Mouse (Mus musculus): ENCODE results near the gene Lrp3. TPM values are rescaled to one million over a fixed set of nuclear protein-coding genes. Genes with fewer than 3 reads are reported as not detected.
"Not testable (repeated sequence)": the region's sequence is repeated elsewhere in the genome, so short reads cannot be mapped to it uniquely, and the experiment has no call there.

Lrp3 gene
- polyA plus RNA-seq (2016; fragmentation: Nextera tagmentation; extraction: Ambion mirVana) = 7.8 and 9.4 TPM in 2 replicates

DNA sequence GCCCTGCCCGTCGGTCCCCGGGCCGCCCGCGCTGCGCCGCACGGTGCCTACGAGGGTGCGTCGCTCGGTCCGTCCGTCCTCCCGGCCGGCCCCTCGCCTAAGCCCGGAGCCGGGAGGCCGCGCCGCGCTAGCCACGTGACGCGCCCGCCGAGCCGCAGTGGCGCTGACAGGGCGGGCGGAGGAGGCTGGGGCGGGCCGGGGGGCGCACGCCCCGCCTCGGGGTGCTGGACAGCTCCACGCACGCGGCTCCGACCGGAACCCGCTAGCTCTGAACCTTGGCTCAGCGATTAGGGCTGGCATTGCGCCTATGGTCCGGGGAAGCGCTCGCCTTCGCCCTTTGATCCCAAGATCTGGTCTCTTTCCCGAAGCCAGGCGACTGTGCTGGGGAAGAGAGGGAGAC is at the start of gene Lrp3:
Gene Lrp3, minus strand, starts transcription at position 274 of the 400 bp plus-strand sequence.
- peak within 1 kb of the TSS; percentile 85 for H3K4me3 ChIP-seq
- H3K36me3 ChIP-seq = peaks cover 23% of the 10 kb centered on the region
- H3K27me3 ChIP-seq (ENCODE audit: low read depth, poor library complexity, severe bottlenecking) = no peaks in the 10 kb centered on the region; the same call in 1 of the 2 replicates
- DNase-seq (ENCODE audit: low spot score) = peak; percentile 85
- WGBS = under 1% methylated on average over 53 of the region's 53 CpGs
- peak within 1 kb of the TSS; percentile 91 for H3K27ac ChIP-seq
- H3K9me3 ChIP-seq (replicated peaks) = no peaks in the 10 kb centered on the region; the same call in 1 of the 2 replicates
- peaks cover 22% of the 10 kb centered on the region for H3K4me1 ChIP-seq

DNA sequence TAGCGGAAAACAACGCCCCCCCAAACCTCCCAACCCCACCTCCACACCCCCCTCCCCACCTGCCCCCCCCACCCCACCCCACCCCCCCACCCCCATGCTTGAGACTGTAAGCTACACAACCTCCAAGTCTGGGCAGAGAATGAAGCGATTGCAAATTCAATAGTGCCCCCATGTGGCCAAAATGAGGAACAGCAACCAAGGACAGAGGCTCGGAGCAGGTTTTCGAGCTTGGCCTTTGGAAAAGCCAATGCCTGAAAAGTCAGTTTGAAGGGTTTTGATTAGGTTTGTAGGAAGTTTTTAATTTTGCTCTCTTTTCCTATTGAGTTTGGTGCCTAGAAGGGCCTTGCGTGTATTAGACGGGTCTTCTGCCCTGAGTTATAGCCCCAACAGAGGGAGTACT is 49.4 kb upstream of the Lrp3 start:
- WGBS = 14% methylated on average over 7 of the region's 7 CpGs
- DNase-seq (ENCODE audit: low spot score) = peak; percentile 57
- peaks cover 6% of the 10 kb centered on the region for H3K4me1 ChIP-seq

DNA sequence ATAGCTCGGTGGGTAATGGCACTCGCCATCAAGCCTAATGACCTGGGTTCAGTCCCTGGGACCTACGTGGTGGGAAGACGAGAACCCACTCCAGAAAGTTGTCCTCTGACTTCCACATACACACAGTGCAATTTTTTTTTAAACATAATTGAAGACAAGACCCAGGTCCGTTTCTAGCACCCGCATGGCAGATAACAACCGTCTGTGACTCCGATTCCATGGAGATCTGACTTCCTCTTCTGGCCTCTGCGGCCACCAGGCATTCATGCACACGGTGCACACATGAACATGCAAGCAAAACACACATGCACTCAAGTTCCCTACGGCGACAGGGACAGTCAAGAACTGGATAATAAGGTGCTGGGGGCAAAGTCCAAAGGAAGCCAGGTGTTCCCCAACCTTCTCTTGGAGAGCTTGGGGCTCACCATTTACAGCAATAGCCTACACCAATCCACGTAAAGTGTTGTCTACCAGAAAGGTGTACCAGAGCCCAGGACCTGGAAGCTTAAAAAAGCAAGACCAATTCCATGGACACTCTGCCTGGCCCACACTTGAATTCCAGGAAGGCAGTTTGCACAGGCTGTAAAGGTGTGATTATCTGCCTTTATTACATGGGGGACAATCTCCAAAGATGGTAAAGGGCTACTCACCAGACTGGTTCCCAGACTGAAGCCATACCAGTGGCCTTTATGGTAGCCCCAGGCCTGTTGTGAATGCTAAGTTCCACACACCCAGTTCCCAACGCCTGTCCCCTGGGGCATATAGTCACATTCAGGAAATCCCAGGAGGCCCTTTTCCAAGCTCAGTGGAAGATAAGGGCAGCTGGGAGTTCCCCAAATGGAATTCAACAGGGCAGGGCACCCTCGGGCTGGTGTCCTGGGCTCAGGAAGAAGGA is 48.5 kb upstream of the Lrp3 start:
- Histone ChIP-seq H3K4me3 (no peak overlapping the region), H3K9me3 (replicated peaks) (no peaks in the 10 kb centered on the region), H3K27me3 (ENCODE audit: low read depth, poor library complexity, severe bottlenecking) (no peaks in the 10 kb centered on the region), H3K4me1 (no peaks in the 10 kb centered on the region), H3K27ac (no peak overlapping the region), H3K36me3 (no peaks in the 10 kb centered on the region)
- 83% methylated on average over 15 of the region's 15 CpGs for WGBS
- no peak for DNase-seq (ENCODE audit: low spot score)

More for the DNA sequence above, 49.4 kb upstream of the Lrp3 start:
- Histone ChIP-seq H3K4me3 (no peak overlapping the region), H3K9me3 (replicated peaks) (no peaks in the 10 kb centered on the region), H3K36me3 (no peaks in the 10 kb centered on the region), H3K27me3 (ENCODE audit: low read depth, poor library complexity, severe bottlenecking) (no peaks in the 10 kb centered on the region), H3K27ac (no peak overlapping the region)

DNA sequence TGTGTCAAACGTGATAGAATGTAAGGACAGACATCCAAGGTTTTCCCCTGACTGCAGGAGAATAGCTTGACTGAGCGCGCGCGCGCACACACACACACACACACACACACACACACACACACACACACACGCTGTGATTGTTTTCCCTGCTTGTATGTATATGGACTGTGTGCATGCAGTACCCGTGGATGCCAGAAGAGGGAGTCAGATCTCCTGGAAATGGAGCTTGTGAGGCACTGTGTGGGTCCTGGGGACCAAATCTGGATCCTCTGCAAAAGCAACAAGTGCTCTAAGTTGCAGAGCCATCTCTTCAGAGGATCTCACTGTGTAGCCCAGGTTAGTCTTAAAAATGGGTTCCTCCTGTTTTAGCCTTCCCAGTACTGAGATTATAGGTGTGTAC is 44.1 kb upstream of the Lrp3 start:
- H3K36me3 ChIP-seq = no peaks in the 10 kb centered on the region
- 85% methylated on average over 8 of the region's 8 CpGs for WGBS
- no peaks in the 10 kb centered on the region for H3K27me3 ChIP-seq (ENCODE audit: low read depth, poor library complexity, severe bottlenecking)
- no peak for DNase-seq (ENCODE audit: low spot score)
- no peak overlapping the region for H3K27ac ChIP-seq
- H3K4me3 ChIP-seq = no peak overlapping the region
- H3K9me3 ChIP-seq (replicated peaks) = no peaks in the 10 kb centered on the region
- peaks cover 4% of the 10 kb centered on the region; the same call in 1 of the 2 replicates for H3K4me1 ChIP-seq

DNA sequence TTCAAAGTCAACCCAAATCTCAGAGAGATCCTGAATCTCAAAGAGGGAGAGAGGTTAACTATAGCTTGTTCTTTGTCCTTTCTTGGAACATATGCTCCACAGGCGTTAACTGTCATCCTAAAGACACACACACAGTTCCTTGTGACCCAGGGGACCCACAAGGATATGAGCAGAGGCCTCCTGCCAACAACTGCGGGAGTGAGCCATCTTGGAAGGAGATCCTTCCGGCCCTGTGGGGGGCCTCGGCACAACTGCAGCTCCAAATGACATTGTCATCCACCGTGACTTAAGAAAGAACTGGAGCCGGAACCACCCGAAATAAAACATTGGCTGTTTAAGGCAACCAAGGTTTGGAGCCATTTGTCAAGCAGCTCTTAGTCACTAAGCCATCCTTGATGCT is 43.0 kb upstream of the Lrp3 start:
- no peak for DNase-seq (ENCODE audit: low spot score)

DNA sequence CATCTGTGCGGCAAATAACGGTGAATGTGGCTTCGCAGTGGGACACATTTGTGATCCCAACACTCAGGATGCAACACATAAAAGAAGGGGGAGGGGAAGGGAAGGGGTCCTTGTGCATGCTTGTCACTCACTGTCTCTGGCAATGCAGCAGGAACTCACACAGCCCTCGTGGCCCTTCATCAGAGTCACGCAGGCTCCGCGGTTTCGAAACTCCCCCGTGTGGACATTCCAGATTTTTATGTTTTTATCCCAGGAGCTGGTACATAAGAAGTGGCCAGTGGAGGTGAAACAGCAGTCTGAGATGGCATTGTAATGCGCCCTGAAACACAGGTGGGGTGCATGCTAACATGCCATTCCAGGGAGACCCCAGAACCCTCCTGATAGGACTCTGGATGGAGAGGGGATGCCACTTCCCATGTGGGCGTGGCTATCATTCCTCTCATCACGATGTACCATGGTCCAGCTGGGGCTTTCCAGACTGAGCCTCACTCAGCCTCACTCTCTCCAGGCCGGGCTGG is 36.8 kb upstream of the Lrp3 start:
- WGBS = 13% methylated on average over 13 of the region's 13 CpGs
- Histone ChIP-seq H3K27me3 (ENCODE audit: low read depth, poor library complexity, severe bottlenecking) (no peaks in the 10 kb centered on the region), H3K4me3 (peak overlapping the region; percentile 25), H3K27ac (no peak overlapping the region), H3K4me1 (peaks cover 10% of the 10 kb centered on the region), H3K9me3 (replicated peaks) (no peaks in the 10 kb centered on the region), H3K36me3 (no peaks in the 10 kb centered on the region)
- DNase-seq (ENCODE audit: low spot score) = peak; percentile 65

More for the DNA sequence above, 43.0 kb upstream of the Lrp3 start:
- no peak overlapping the region for H3K4me3 ChIP-seq
- H3K4me1 ChIP-seq = peaks cover 4% of the 10 kb centered on the region; the same call in 1 of the 2 replicates
- no peaks in the 10 kb centered on the region for H3K36me3 ChIP-seq
- 69% methylated on average over 7 of the region's 7 CpGs for WGBS
- H3K27ac ChIP-seq = no peak overlapping the region
- H3K27me3 ChIP-seq (ENCODE audit: low read depth, poor library complexity, severe bottlenecking) = no peaks in the 10 kb centered on the region
- no peaks in the 10 kb centered on the region for H3K9me3 ChIP-seq (replicated peaks)

DNA sequence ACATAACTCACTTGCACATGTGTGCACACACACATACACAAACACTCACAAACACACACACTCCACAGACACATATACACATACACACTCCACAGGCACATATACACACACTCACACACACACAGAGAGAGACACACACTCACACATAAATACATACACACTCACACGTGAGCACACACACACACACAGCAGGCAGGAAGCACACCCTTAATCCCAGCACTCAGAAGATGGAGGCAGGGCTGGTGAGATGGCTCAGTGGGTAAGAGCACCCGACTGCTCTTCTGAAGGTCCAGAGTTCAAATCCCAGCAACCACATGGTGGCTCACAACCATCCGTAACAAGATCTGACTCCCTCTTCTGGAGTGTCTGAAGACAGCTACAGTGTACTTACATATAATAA is 22.6 kb upstream of the Lrp3 start:
- H3K27me3 ChIP-seq (ENCODE audit: low read depth, poor library complexity, severe bottlenecking); H3K9me3 ChIP-seq (replicated peaks); H3K27ac ChIP-seq; H3K36me3 ChIP-seq; H3K4me3 ChIP-seq; DNase-seq (ENCODE audit: low spot score): not testable (repeated sequence)
- 77% methylated on average over 3 of the region's 3 CpGs for WGBS
- peaks cover 14% of the 10 kb centered on the region for H3K4me1 ChIP-seq

DNA sequence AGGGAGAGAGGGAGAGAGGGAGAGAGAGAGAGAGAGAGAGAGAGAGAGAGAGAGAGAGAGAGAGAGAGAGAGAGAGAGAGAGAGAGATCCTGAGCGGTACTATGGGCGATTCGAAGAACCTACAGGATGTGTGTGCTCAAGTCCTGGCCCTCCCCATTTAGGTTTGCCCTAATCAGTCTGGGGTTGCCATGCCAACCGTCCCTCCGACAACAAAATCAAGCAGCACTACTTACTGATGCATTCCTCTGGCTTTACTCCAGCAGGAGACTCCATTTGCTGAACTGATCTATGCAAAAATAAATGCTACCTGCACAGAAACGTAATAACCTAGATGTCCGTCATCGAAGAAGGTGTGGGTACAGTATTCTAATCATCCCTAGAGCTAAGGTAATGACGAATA is 20.0 kb upstream of the Lrp3 start:
- H3K4me1 ChIP-seq = peaks cover 15% of the 10 kb centered on the region
- peak; percentile 76 for DNase-seq (ENCODE audit: low spot score)
- peak overlapping the region; percentile 69 for H3K4me3 ChIP-seq
- H3K9me3 ChIP-seq (replicated peaks) = no peaks in the 10 kb centered on the region
- H3K36me3 ChIP-seq = no peaks in the 10 kb centered on the region
- WGBS = 16% methylated on average over 9 of the region's 9 CpGs
- peak overlapping the region; percentile 88 for H3K27ac ChIP-seq
- no peaks in the 10 kb centered on the region for H3K27me3 ChIP-seq (ENCODE audit: low read depth, poor library complexity, severe bottlenecking)

DNA sequence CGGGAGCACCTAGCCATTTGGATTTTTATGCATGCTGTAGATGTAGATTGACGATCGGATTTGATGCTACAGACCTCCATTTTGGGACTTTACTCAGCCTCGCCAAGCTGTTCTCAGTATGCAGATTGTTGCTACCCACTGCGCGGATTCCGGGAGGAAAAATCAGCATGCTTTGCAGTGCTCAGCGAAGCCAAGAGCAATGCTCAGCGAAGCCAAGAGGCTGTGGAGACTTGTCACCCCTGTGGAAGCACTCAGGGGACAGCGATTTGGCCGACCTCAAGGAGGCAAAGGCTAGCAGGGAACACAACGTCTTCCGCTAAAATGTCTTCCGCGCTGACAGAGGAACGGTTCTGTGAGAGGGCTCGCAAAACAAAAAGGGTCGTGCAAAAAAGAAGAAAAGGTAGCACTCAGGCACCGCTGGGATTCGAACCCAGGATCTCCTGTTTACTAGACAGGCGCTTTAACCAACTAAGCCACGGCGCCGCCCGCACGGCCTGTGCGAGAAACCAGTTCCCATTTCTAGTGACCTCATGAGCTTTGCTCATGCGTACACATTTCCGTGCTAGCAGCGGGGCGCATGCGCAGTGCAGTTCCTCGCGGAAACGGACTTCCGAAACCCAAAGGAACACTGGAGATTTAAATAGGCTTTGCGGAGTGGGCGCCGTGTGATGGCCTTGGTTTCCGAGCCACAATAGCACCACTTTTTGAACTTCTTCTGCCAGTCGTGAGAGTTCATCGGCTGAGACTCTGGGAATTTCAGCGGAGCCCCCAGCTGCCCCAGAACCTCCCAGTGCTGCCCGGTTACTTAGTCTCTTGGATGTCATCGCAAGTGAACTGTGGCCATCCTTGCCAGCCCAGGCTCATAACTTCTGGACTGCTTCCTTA is 19.3 kb upstream of the Lrp3 start:
- Histone ChIP-seq H3K9me3 (replicated peaks) (no peaks in the 10 kb centered on the region), H3K27me3 (ENCODE audit: low read depth, poor library complexity, severe bottlenecking) (no peaks in the 10 kb centered on the region), H3K27ac (peak overlapping the region; percentile 88), H3K4me3 (peak overlapping the region; percentile 69), H3K4me1 (peaks cover 15% of the 10 kb centered on the region), H3K36me3 (no peaks in the 10 kb centered on the region)
- under 1% methylated on average over 45 of the region's 45 CpGs for WGBS
- DNase-seq (ENCODE audit: low spot score) = peak; percentile 100

DNA sequence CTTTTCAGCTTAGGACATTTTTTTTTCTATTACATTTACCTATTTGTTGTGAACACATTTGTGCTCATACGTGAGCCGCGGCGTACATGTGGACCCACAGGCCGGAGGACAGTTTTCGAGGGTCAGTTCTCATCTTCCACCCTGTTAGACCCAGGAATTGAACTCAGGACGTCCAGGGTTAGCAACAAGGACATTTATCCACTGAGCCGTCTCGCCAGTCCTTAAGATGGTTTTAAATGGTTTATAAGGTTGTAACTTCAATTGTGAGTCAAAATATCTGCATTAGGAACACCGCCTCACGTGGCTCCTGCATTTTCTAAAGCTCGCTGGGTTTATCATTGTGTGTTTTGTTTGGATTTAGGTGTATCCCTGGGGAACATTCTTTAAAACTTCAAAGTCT is 18.6 kb upstream of the Lrp3 start:
- 52% methylated on average over 12 of the region's 12 CpGs for WGBS
- Histone ChIP-seq H3K27ac (peak overlapping the region; percentile 88), H3K36me3 (no peaks in the 10 kb centered on the region), H3K9me3 (replicated peaks) (no peaks in the 10 kb centered on the region), H3K27me3 (ENCODE audit: low read depth, poor library complexity, severe bottlenecking) (no peaks in the 10 kb centered on the region), H3K4me1 (peaks cover 15% of the 10 kb centered on the region), H3K4me3 (peak overlapping the region; percentile 69)
- peak; percentile 39 for DNase-seq (ENCODE audit: low spot score)

DNA sequence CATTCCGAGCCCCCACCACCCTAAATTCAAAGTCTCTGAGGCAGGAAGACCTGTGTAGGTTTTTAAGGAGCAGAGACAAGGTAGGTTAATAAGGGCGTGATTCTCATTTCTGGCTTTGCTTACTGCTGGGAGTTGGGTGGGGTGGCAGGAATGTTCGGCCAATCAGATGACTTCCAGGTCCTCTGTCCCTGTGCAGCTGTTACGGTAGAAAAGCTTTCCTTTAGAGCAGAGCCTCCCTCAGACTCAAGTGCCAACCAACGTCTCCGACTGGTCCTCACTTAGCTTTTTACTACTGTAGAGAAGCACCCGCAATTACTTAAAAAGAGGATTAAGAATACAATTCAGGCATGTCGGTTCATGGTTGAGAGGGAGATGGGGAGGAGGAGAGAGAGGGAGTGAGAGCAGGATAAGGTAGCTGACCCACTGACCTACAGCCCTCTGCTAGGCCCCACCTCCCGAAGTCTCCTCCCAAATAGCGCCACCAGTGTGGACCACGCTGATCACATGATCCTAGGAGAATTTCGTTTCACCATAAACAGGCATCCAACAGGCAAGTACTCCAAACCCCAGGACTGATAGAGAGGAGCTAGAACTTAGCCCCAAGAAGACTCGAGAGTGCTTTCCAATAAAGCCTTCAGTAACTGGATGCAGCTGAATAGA is 17.6 kb upstream of the Lrp3 start:
- 22% methylated on average over 13 of the region's 13 CpGs for WGBS
- Histone ChIP-seq H3K27ac (0 out of 2 replicates have a peak overlapping the region, but pooled peaks have one; percentile 16), H3K4me3 (peak overlapping the region; percentile 69), H3K4me1 (peaks cover 15% of the 10 kb centered on the region), H3K27me3 (ENCODE audit: low read depth, poor library complexity, severe bottlenecking) (no peaks in the 10 kb centered on the region), H3K9me3 (replicated peaks) (no peaks in the 10 kb centered on the region), H3K36me3 (no peaks in the 10 kb centered on the region)
- DNase-seq (ENCODE audit: low spot score) = no peak

DNA sequence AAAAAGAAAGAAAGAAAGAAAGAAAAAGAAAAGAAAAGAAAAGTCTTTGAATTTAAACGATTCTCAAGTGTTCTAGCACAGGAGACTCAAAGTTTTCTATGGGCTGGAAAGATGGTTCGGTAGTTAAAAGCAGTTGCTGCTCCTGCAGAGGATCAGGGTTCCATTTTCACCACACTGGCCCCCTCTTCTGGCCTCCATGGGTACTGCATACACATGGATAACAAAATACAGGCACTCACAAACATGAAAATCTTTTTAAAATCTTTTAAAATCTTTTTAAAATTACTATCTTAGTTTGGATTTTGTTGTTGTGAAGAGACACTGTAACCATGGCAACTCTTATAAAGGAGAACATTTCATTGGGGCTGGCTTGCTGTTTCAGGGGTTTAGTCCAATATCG is 15.0 kb upstream of the Lrp3 start:
- peaks cover 11% of the 10 kb centered on the region for H3K4me1 ChIP-seq
- H3K9me3 ChIP-seq (replicated peaks) = no peaks in the 10 kb centered on the region
- no peaks in the 10 kb centered on the region for H3K27me3 ChIP-seq (ENCODE audit: low read depth, poor library complexity, severe bottlenecking)
- H3K4me3 ChIP-seq = no peak overlapping the region
- no peak overlapping the region for H3K27ac ChIP-seq
- DNase-seq (ENCODE audit: low spot score) = peak; percentile 47
- H3K36me3 ChIP-seq = no peaks in the 10 kb centered on the region
- WGBS = 77% methylated on average over 3 of the region's 3 CpGs
